Mouse (Mus musculus): ENCODE results near the gene Slc44a4.

DNA sequence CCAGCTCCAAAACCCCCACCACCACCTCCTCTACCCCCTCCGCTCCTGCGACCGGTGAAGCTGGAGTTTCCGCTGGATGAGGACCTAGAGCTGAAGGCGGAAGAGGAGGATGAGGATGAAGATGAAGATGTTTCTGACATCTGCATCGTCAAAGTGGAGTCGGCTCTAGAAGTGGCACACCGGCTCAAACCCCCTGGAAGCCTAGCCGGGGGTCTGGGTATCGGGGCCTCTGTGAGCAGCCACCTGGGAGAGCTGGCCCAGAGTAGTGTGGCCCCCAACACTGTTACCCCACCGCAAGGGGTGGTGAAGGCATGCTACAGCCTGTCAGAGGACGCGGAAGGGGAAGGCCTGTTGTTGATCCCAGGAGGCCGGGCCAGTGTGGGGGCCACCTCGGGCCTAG, 18.5 kb upstream of the Slc44a4 start:
- TF ChIP-seq CTCF (IDR thresholded peaks at IDR 0.05; ENCODE audit: control insufficient read depth, insufficient read depth, insufficient replicate concordance, low read depth, low read length) (no peak), POLR2A (IDR thresholded peaks at IDR 0.05; ENCODE audit: control insufficient read depth, low read depth, low read length) (no peak)
